Mouse (Mus musculus) heart, embryonic 12.5 days (tissue): ENCODE data around the gene Clta. TPM values are rescaled to one million over a fixed set of nuclear protein-coding genes. Genes with fewer than 3 reads are reported as not detected.

Source experiments
- ATAC-seq: fragments of 200-750 bp; cut with Nextera tagmentation; 2 replicates; pipeline ENCODE4 v1.8.0; 2017; ENCODE audit warnings: moderate TSS enrichment, moderate library complexity; ENCODE audit not compliant: insufficient number of reproducible peaks, low FRiP score
- H3K27ac ChIP-seq: fragments of 300-500 bp; sonication (generic); 2 replicates; pipeline ENCODE4 v1.5.1; 2016; ENCODE audit warnings: mild to moderate bottlenecking, moderate library complexity; ENCODE audit not compliant: poor library complexity, severe bottlenecking
- H3K27me3 ChIP-seq: fragments of 300-500 bp; sonication (generic); replicated peaks from 2 replicates; pipeline ENCODE4 v1.6.1; 2016; ENCODE audit warnings: mild to moderate bottlenecking, moderate library complexity
- H3K36me3 ChIP-seq: fragments of 300-500 bp; sonication (generic); 2 replicates; pipeline ENCODE4 v1.6.1; 2016; ENCODE audit warnings: mild to moderate bottlenecking, moderate library complexity
- H3K4me1 ChIP-seq: fragments of 300-500 bp; sonication (generic); replicated peaks from 2 replicates; pipeline ENCODE4 v1.6.1; 2016; ENCODE audit warnings: mild to moderate bottlenecking
- H3K4me2 ChIP-seq: fragments of 300-500 bp; sonication (generic); 2 replicates; pipeline ENCODE4 v1.6.1; 2016; ENCODE audit warnings: mild to moderate bottlenecking, moderate library complexity
- H3K4me3 ChIP-seq: fragments of 300-500 bp; sonication (generic); 2 replicates; pipeline ENCODE4 v1.5.1; 2016; ENCODE audit warnings: mild to moderate bottlenecking
- H3K9ac ChIP-seq: fragments of 300-500 bp; sonication (generic); 2 replicates; pipeline ENCODE4 v1.6.1; 2016; ENCODE audit warnings: mild to moderate bottlenecking, moderate library complexity
- H3K9me3 ChIP-seq: fragments of 300-500 bp; sonication (generic); replicated peaks from 2 replicates; pipeline ENCODE4 v1.6.1; 2016; ENCODE audit warnings: mild to moderate bottlenecking, moderate library complexity
- WGBS: fragments of 180-500 bp; shearing (Covaris S2); methylation state at CpG from one replicate; pipeline ENCODE4 v1.1.7; 2016; 5-methylcytosine and 5-hydroxymethylcytosine counted together
- polyA plus RNA-seq: library from polyadenylated mRNA; unstranded; fragments of >200 nt; fragmentation: Nextera tagmentation; extraction: Ambion mirVana; gene quantifications from 2 replicates; pipeline ENCODE4 v1.2.1, GENCODE M21; 2016

Gene Clta
- polyA plus RNA-seq, 1 experiment from 2014 or later, result 153 TPM

DNA sequence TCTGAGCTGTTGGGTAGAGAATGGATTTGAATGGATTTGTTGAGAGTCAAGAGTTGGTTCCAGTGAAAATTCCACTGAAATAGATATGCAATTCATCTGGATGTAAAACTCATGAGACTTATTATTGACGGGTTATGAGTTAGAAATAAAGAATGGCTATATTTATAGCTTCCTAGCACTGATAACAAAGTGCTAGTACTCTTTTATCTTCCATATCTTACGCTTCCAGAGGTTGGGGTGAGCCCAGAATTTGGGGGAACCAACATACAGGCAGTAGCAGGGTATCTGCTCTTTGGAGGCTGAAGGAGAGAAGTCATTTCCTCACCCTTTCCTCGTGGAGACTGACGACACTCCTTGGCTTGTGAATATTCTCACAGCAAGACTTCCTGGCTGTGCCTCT, 70.2 kb downstream of the Clta start:
- Histone ChIP-seq H3K4me2 (no peak overlapping the region), H3K27ac (no peak overlapping the region), H3K27me3 (no peaks in the 10 kb centered on the region), H3K36me3 (no peaks in the 10 kb centered on the region), H3K4me3 (no peak overlapping the region), H3K9me3 (no peaks in the 10 kb centered on the region), H3K4me1 (peaks cover 18% of the 10 kb centered on the region), H3K9ac (no peak overlapping the region)
- WGBS, result 67% methylated on average over 4 of the region's 4 CpGs
- ATAC-seq, result no peak

DNA sequence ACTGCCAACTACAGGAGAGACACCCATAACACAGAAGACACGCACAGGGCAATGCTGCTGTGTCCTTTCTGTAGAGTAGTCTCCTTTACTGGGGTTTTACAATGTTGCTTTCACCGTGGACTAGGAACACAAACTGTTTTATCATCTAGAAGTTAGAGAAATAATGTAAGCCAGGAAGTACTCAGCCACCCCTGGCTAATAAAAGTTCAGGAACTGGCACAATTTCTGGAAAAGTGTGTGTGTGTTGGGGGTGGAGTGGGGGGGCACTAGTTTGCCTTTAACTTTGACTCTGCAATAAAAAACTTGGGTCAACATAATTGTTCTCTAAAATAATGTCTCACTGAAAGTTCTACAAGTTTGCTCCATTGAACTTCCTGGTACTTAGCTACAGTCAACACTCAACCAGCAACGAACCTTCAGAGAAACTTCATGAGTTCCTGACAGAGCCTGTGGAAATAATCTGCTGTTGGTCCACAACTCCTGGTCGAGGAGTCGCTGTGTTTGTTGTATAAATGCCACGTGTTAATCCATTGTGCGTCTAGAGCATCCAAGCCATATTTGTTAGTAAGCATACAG, 74.2 kb downstream of the Clta start:
- no peak overlapping the region for H3K9ac ChIP-seq
- no peaks in the 10 kb centered on the region for H3K27me3 ChIP-seq
- H3K4me1 ChIP-seq, result no peaks in the 10 kb centered on the region
- no peak overlapping the region for H3K4me2 ChIP-seq
- WGBS, result 82% methylated on average over 7 of the region's 7 CpGs
- ATAC-seq, result no peak
- no peaks in the 10 kb centered on the region for H3K9me3 ChIP-seq
- no peak overlapping the region for H3K27ac ChIP-seq
- H3K36me3 ChIP-seq, result no peaks in the 10 kb centered on the region
- H3K4me3 ChIP-seq, result no peak overlapping the region

Other genes starting within 250 kb of the Clta start
- not detected in 2 replicates for gene Olfr159, start 233.4 kb upstream of the Clta start, polyA plus RNA-seq
- not detected in 2 replicates for gene Olfr156, start 180.6 kb upstream of the Clta start, polyA plus RNA-seq
- gene Olfr157, start 164.3 kb upstream of the Clta start, polyA plus RNA-seq, result not detected in 2 replicates
- not detected in 2 replicates for gene Olfr155, start 152.9 kb upstream of the Clta start, polyA plus RNA-seq
- 12.8 and 14.6 TPM in 2 replicates for gene Reck, start 128.9 kb upstream of the Clta start, polyA plus RNA-seq
- gene Glipr2, start 47.1 kb upstream of the Clta start, polyA plus RNA-seq, result 95.7 and 97.5 TPM in 2 replicates
- 0.09 TPM in 1 of 2 replicates, not detected in the other for gene Ccin, start 21.0 kb upstream of the Clta start, polyA plus RNA-seq
- gene Gne, start 79.7 kb downstream of the Clta start, polyA plus RNA-seq, result 35.6 and 36.3 TPM in 2 replicates
- gene Rnf38, start 229.3 kb downstream of the Clta start, polyA plus RNA-seq, result 27.5 and 29.3 TPM in 2 replicates